Mouse (Mus musculus) lung, adult 2 months (tissue): ENCODE results near the gene Stoml2.

Experiments
- CTCF ChIP-seq: fragments of 200-500 bp; IDR thresholded peaks from 2 replicates; pipeline ENCODE4 v1.5.1; 2011; ENCODE audit warnings: mild to moderate bottlenecking, low read length, control low read depth; ENCODE audit not compliant: insufficient read depth
- POLR2A ChIP-seq: fragments of 200-500 bp; IDR thresholded peaks from 2 replicates; pipeline ENCODE4 v1.6.1; 2011; ENCODE audit warnings: low read depth, mild to moderate bottlenecking, control low read depth, low read length, borderline replicate concordance; ENCODE audit errors: extremely low read depth

DNA sequence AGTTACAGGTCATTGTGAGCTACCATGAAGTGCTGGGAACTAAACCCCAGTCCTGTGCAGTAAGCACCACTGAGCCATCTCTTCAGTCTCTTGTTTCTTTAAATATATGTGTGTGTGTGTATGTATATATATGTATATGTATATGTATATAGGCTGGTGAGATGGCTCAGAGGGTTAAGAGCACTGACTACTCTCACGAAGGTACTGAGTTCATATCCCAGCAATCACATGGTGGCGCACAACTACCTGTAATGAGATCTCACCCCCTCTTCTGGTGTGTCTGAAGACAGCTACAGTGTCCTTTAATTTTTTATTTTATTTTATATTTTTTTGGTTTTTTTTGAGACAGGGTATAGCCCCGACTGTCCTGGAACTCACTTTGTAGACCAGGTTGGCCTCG is 34.0 kb upstream of the Stoml2 start:
- TF ChIP-seq CTCF, result no peak
- no peak for TF ChIP-seq POLR2A
